Mouse (Mus musculus) heart, postnatal 14 days (tissue): ENCODE data around the gene Olfr566. TPM values are rescaled to one million over a fixed set of nuclear protein-coding genes. Genes with fewer than 3 reads are reported as not detected.

Experiments
- DNase-seq, 2 experiments: peaks; one replicate each; pipeline ENCODE4 v3.0.0; 2021 to 2022
- intact Hi-C: fragments of 180-260 bp; cut with DNase I; formaldehyde crosslinking; loops from one replicate; pipeline ENCODE4 v1.15.1; 2025
- long read RNA-seq, 2 experiments: library from polyadenylated mRNA; stranded (forward); transcript quantifications; one replicate each; pipeline ENCODE4 v2.0.0; 2021
- total RNA-seq, 2 experiments: library from RNA; stranded (reverse); gene quantifications; 2 replicates each; pipeline ENCODE4 v1.2.3; 2021

Gene Olfr566
- not detected for total RNA-seq
- long read RNA-seq, experiment 1, result 0 reads
- long read RNA-seq, experiment 2, result 0 reads

- intact Hi-C loops, result no loop called here
- DNase-seq, result no peak
These were observed at the start of gene Olfr566 for GRCm38 (mm10) chr7:102858665-102859064. Gene Olfr566, minus strand, starts transcription at chr7:102858765.

- intact Hi-C loops, result no loop called here
- no peak for DNase-seq
These were observed 32.2 kb upstream of the Olfr566 start, which contains the start of gene Olfr569 for GRCm38 (mm10) chr7:102890782-102891181. Gene Olfr569, minus strand, starts transcription at chr7:102890882.

GRCm38 (mm10) chr7:102876822-102877221 lies 18.3 kb upstream of the Olfr566 start, which contains the start of gene Olfr568:
Gene Olfr568, plus strand, starts transcription at chr7:102877122.
- DNase-seq, result no peak
- intact Hi-C loops, result no loop called here

GRCm38 (mm10) chr7:102855807-102856206 lies 2.8 kb downstream of the Olfr566 start:
- DNase-seq, result no peak
- intact Hi-C loops, result no loop called here

Other genes starting within 250 kb of the Olfr566 start
- gene Olfr553, start 240.5 kb downstream of the Olfr566 start, total RNA-seq, result not detected
- not detected for gene Olfr554, start 220.3 kb downstream of the Olfr566 start, total RNA-seq
- gene Olfr555, start 199.9 kb downstream of the Olfr566 start, total RNA-seq, result not detected
- gene Olfr556, start 193.9 kb downstream of the Olfr566 start, total RNA-seq, result not detected
- 1 to 10 TPM; 7.7 to 8.7 TPM for gene Trim68, start 171.4 kb downstream of the Olfr566 start, total RNA-seq
- gene Olfr557, start 162.9 kb downstream of the Olfr566 start, total RNA-seq, result not detected
- 1 to 10 TPM; 4.8 to 5.1 TPM for gene Olfr558, start 156.6 kb downstream of the Olfr566 start, total RNA-seq
- gene Olfr33, start 139.7 kb downstream of the Olfr566 start, total RNA-seq, result not detected
- gene Olfr559, start 131.3 kb downstream of the Olfr566 start, total RNA-seq, result not detected
- under 1 TPM in 1 of 2 experiments, not detected in 1; 0.32 TPM for gene Olfr560, start 99.4 kb downstream of the Olfr566 start, total RNA-seq
- gene Olfr78, start 99.3 kb downstream of the Olfr566 start, total RNA-seq, result 1 to 10 TPM; 1.6 to 2.1 TPM
- gene Olfr561, start 87.5 kb downstream of the Olfr566 start, total RNA-seq, result not detected
- gene Olfr564, start 55.3 kb downstream of the Olfr566 start, total RNA-seq, result not detected
- gene Olfr568, start 18.4 kb upstream of the Olfr566 start, total RNA-seq, result not detected
- gene Olfr569, start 32.1 kb upstream of the Olfr566 start, total RNA-seq, result not detected
- not detected for gene Olfr570, start 35.8 kb upstream of the Olfr566 start, total RNA-seq
- gene Olfr571, start 58.8 kb upstream of the Olfr566 start, total RNA-seq, result not detected
- not detected for gene Olfr572, start 65.6 kb upstream of the Olfr566 start, total RNA-seq
- not detected for gene Olfr573-ps1, start 83.8 kb upstream of the Olfr566 start, total RNA-seq
- gene Olfr574, start 89.7 kb upstream of the Olfr566 start, total RNA-seq, result not detected
- not detected for gene Olfr575, start 100.0 kb upstream of the Olfr566 start, total RNA-seq
- not detected for gene Olfr576, start 103.9 kb upstream of the Olfr566 start, total RNA-seq
- gene Olfr577, start 117.2 kb upstream of the Olfr566 start, total RNA-seq, result not detected
- not detected for gene Olfr578, start 130.6 kb upstream of the Olfr566 start, total RNA-seq
- not detected for gene Olfr582, start 179.3 kb upstream of the Olfr566 start, total RNA-seq
- not detected for gene Olfr583, start 192.5 kb upstream of the Olfr566 start, total RNA-seq
- gene Olfr584, start 223.1 kb upstream of the Olfr566 start, total RNA-seq, result not detected
- not detected for gene Olfr585, start 239.0 kb upstream of the Olfr566 start, total RNA-seq